Mouse (Mus musculus) limb, embryonic 14.5 days (tissue): ENCODE measurements around the gene Frmd4b. TPM values are rescaled to one million over a fixed set of nuclear protein-coding genes. Genes with fewer than 3 reads are reported as not detected.
"Not testable (repeated sequence)": the region's sequence is repeated elsewhere in the genome, so short reads cannot be mapped to it uniquely, and the experiment has no call there.

Source experiments
- ATAC-seq: fragments of 200-750 bp; cut with Nextera tagmentation; 2 replicates; pipeline ENCODE4 v1.8.0; 2017; ENCODE audit warnings: low read depth, moderate number of reproducible peaks, moderate TSS enrichment; ENCODE audit not compliant: low FRiP score
- DNase-seq: peaks from one replicate; pipeline ENCODE4 v3.0.0-alpha.2; 2015; ENCODE audit warnings: low spot score
- H3K27ac ChIP-seq: fragments of 300-500 bp; sonication (generic); replicated peaks from 2 replicates; pipeline ENCODE4 v1.5.1; 2014; ENCODE audit warnings: low read depth, mild to moderate bottlenecking, low read length, moderate library complexity, mixed read lengths
- H3K27me3 ChIP-seq: fragments of 300-500 bp; sonication (generic); 2 replicates; pipeline ENCODE4 v1.6.1; 2014; ENCODE audit warnings: low read length, mixed read lengths; ENCODE audit not compliant: control insufficient read depth, insufficient read depth
- H3K36me3 ChIP-seq: fragments of 300-500 bp; sonication (generic); 2 replicates; pipeline ENCODE4 v1.6.1; 2014; ENCODE audit warnings: mild to moderate bottlenecking, low read length, moderate library complexity, mixed read lengths; ENCODE audit not compliant: control insufficient read depth, insufficient read depth
- H3K4me1 ChIP-seq: fragments of 300-500 bp; sonication (generic); 2 replicates; pipeline ENCODE4 v1.6.1; 2014; ENCODE audit warnings: antibody characterized with exemption, low read length, mixed read lengths; ENCODE audit not compliant: control insufficient read depth, insufficient read depth
- H3K4me2 ChIP-seq: fragments of 300-500 bp; sonication (generic); replicated peaks from 2 replicates; pipeline ENCODE4 v1.6.1; 2014; ENCODE audit warnings: low read depth, mild to moderate bottlenecking, low read length, moderate library complexity; ENCODE audit not compliant: severe bottlenecking
- H3K4me3 ChIP-seq: fragments of 300-500 bp; sonication (generic); replicated peaks from 2 replicates; pipeline ENCODE4 v1.5.1; 2014; ENCODE audit warnings: low read length
- H3K9ac ChIP-seq: fragments of 300-500 bp; sonication (generic); 2 replicates; pipeline ENCODE4 v1.6.1; 2014; ENCODE audit warnings: mild to moderate bottlenecking, low read depth, low read length, moderate library complexity; ENCODE audit not compliant: severe bottlenecking
- H3K9me3 ChIP-seq: fragments of 300-500 bp; sonication (generic); 2 replicates; pipeline ENCODE4 v1.6.1; 2016; ENCODE audit warnings: low read length; ENCODE audit not compliant: control insufficient read depth
- POLR2A ChIP-seq: fragments of 200-500 bp; IDR thresholded peaks from 2 replicates; pipeline ENCODE4 v1.8.0; 2012; ENCODE audit warnings: inconsistent platforms, mild to moderate bottlenecking, moderate library complexity, borderline replicate concordance; ENCODE audit not compliant: insufficient read depth, insufficient read length; ENCODE audit errors: extremely low read depth
- WGBS: fragments of 180-500 bp; shearing (Covaris S2); extraction: QIAGEN DNeasy Blood & Tissue Kit; methylation state at CpG from one replicate; pipeline ENCODE4 v1.1.7; 2014; 5-methylcytosine and 5-hydroxymethylcytosine counted together
- polyA plus RNA-seq, 2 experiments: library from polyadenylated mRNA; depleted of rRNA in 1 of 2; stranded (reverse) in 1 of 2; unstranded in 1 of 2; fragments of >200 nt; fragmentation: Nextera tagmentation in 1 of 2; extraction: Ambion mirVana in 1 of 2; gene quantifications; 2 replicates each; pipeline versions ENCODE4 v1.2.1 to v1.2.3; 2012 to 2014

Frmd4b gene
- polyA plus RNA-seq, 2 experiments, result 13.9 to 14.1 TPM

- WGBS, result 67% methylated on average over 4 of the region's 4 CpGs
- Histone ChIP-seq H3K4me1 (no peaks in the 10 kb centered on the region), H3K9me3 (no peaks in the 10 kb centered on the region), H3K4me3 (no peak overlapping the region), H3K36me3 (no peaks in the 10 kb centered on the region), H3K27ac (no peak overlapping the region), H3K9ac (no peak overlapping the region), H3K27me3 (no peaks in the 10 kb centered on the region), H3K4me2 (no peak overlapping the region)
- no peak for DNase-seq
- TF ChIP-seq POLR2A, result no peak
- no peak for ATAC-seq
Observed at GRCm38 (mm10) chr6:97262229-97262628, 355.1 kb downstream of the Frmd4b start.

- not testable (repeated sequence) for ATAC-seq, H3K36me3 ChIP-seq, H3K4me3 ChIP-seq, H3K4me2 ChIP-seq, H3K4me1 ChIP-seq, H3K27ac ChIP-seq, H3K9ac ChIP-seq, H3K9me3 ChIP-seq, H3K27me3 ChIP-seq, DNase-seq
- WGBS, result 92% methylated on average over 2 of the region's 2 CpGs
Observed at GRCm38 (mm10) chr6:97259926-97260325, 357.4 kb downstream of the Frmd4b start.

DNA sequence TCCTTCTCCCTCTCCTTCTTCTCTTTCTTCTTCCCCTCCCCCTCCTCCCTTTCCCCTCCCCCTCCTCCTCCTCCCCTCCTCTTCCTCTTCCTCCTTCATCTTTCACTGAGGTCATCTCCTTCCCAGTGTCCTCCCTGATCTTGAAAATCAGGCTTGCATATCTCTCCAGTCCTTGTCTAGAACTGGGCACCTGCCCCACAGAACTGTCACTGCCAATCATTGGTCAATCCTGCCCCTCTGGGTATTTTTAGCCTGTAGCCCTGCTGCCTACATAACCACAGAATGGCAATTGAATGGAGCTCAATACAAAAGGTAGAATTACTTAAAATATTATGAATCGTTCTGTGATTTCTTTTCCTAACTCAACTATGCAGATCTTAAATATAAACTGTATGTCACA, 358.9 kb downstream of the Frmd4b start:
- 98% methylated on average over 1 of the region's 1 CpGs for WGBS
- no peaks in the 10 kb centered on the region for H3K4me1 ChIP-seq
- TF ChIP-seq POLR2A, result no peak

DNA sequence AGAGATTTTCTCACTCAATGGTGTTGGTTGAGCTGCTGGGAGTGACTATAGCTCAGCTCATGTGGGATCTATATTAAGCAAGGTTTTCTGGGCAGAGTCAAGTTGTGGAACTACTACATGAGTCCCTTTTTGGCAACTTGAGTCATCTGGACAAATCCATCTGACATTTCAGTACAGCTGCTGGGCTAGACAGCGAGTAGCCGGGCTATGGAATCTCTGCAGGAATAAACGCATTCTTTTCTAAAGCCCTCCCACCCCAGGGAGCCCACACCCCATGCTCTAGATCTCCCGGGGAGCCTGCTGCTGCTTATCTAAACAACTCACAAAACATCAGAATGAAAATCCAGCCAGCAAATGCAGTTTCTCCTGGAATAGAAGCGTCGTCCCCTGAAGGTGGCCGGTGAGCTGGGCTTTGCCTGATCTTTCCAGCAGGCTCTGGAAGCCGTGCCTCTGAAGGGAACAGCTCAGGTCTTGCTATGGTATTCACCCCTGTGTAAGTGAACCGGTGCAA, 364.6 kb downstream of the Frmd4b start, which contains the start of gene Lmod3:
Lmod3 (minus strand) TSS at position 49 of the 511 bp plus-strand sequence.
- Histone ChIP-seq H3K27me3 (no peaks in the 10 kb centered on the region), H3K36me3 (no peaks in the 10 kb centered on the region), H3K4me3 (no peak within 1 kb of the TSS), H3K9ac (no peak within 1 kb of the TSS), H3K9me3 (no peaks in the 10 kb centered on the region), H3K27ac (no peak within 1 kb of the TSS), H3K4me2 (no peak within 1 kb of the TSS), H3K4me1 (no peaks in the 10 kb centered on the region)
- WGBS, result 33% methylated on average over 9 of the region's 9 CpGs
- DNase-seq (peak; percentile 28), ATAC-seq (peak; percentile 78)
- no peak for TF ChIP-seq POLR2A

More for the DNA sequence above, 358.9 kb downstream of the Frmd4b start:
- H3K9ac ChIP-seq, result no peak overlapping the region
- H3K9me3 ChIP-seq, result no peaks in the 10 kb centered on the region
- no peaks in the 10 kb centered on the region for H3K36me3 ChIP-seq
- no peak overlapping the region for H3K27ac ChIP-seq
- H3K4me2 ChIP-seq, result no peak overlapping the region
- H3K27me3 ChIP-seq, result no peaks in the 10 kb centered on the region
- H3K4me3 ChIP-seq, result no peak overlapping the region
- ATAC-seq (no peak), DNase-seq (no peak)

- DNase-seq (no peak), ATAC-seq (no peak)
- no peaks in the 10 kb centered on the region for H3K36me3 ChIP-seq
- H3K4me2 ChIP-seq, result no peak overlapping the region
- no peak overlapping the region for H3K9ac ChIP-seq
- no peaks in the 10 kb centered on the region for H3K4me1 ChIP-seq
- H3K27ac ChIP-seq, result no peak overlapping the region
- no peaks in the 10 kb centered on the region for H3K9me3 ChIP-seq
- no peaks in the 10 kb centered on the region for H3K27me3 ChIP-seq
- no peak for TF ChIP-seq POLR2A
- WGBS, result 62% methylated on average over 5 of the region's 5 CpGs
- H3K4me3 ChIP-seq, result no peak overlapping the region
Observed at GRCm38 (mm10) chr6:97252086-97252485, 365.3 kb downstream of the Frmd4b start.

GRCm38 (mm10) chr6:97250966-97251365, 366.4 kb downstream of the Frmd4b start:
- Histone ChIP-seq H3K4me1 (no peaks in the 10 kb centered on the region), H3K36me3 (no peaks in the 10 kb centered on the region), H3K27me3 (no peaks in the 10 kb centered on the region), H3K9ac (no peak overlapping the region), H3K27ac (no peak overlapping the region), H3K4me3 (no peak overlapping the region), H3K9me3 (no peaks in the 10 kb centered on the region), H3K4me2 (no peak overlapping the region)
- 49% methylated on average over 6 of the region's 6 CpGs for WGBS
- TF ChIP-seq POLR2A, result no peak
- DNase-seq (peak; percentile 60), ATAC-seq (no peak)
